Mouse (Mus musculus) cortical plate, adult 2 months (tissue): ENCODE results near the gene Sec24c. TPM values are rescaled to one million over a fixed set of nuclear protein-coding genes. Genes with fewer than 3 reads are reported as not detected.

Experiments
- H3K27ac ChIP-seq: fragments of 200-500 bp; 2 replicates; pipeline ENCODE4 v1.5.1; 2012; ENCODE audit warnings: low read length, control low read depth, inconsistent platforms; ENCODE audit not compliant: insufficient read depth
- H3K4me1 ChIP-seq: fragments of 200-500 bp; 2 replicates; pipeline ENCODE4 v1.6.1; 2011; ENCODE audit warnings: low read length; ENCODE audit not compliant: control insufficient read depth, insufficient read depth
- H3K4me3 ChIP-seq: fragments of 200-500 bp; 2 replicates; pipeline ENCODE4 v1.5.1; 2011; ENCODE audit warnings: mild to moderate bottlenecking, low read length, control low read depth; ENCODE audit not compliant: insufficient read depth
- CTCF ChIP-seq: fragments of 200-500 bp; IDR thresholded peaks from 2 replicates; pipeline ENCODE4 v1.5.1; 2011; ENCODE audit warnings: mild to moderate bottlenecking, control low read depth, low read length; ENCODE audit not compliant: insufficient read depth; ENCODE audit errors: extremely low read depth
- POLR2A ChIP-seq: fragments of 200-500 bp; IDR thresholded peaks from 2 replicates; pipeline ENCODE4 v1.6.1; 2011; ENCODE audit warnings: mild to moderate bottlenecking, low read length, control low read depth; ENCODE audit not compliant: insufficient read depth; ENCODE audit errors: extremely low read depth
- polyA plus RNA-seq: library from polyadenylated mRNA; depleted of rRNA; stranded (reverse); fragments of >200 nt; gene quantifications from 2 replicates; pipeline ENCODE4 v1.2.3, GENCODE M21; 2012

Gene Sec24c
- polyA plus RNA-seq, 1 experiment, result 79.3 TPM

DNA sequence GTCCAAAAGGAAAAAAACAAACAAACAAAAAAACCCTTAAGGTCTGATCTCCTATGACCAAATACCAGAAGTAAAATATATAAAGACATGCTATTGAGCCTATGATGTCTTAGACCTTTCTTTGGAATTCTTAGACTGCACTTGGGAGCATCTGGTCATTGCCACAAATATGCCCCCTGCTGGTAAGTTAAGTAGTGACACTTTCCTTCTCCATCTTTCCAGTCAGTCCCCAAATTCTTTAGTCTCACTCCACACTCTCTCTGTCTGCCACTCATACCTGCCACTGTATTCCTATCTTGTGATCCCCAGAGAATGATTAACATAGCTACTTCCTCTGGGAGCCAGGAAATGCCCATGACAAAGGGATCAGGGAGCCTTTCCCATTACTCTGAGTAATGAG is 15.8 kb upstream of the Sec24c start:
- Histone ChIP-seq H3K4me3 (no peak overlapping the region), H3K4me1 (no peaks in the 10 kb centered on the region), H3K27ac (no peak overlapping the region)
- TF ChIP-seq CTCF, result peak; percentile 60
- no peak for TF ChIP-seq POLR2A

DNA sequence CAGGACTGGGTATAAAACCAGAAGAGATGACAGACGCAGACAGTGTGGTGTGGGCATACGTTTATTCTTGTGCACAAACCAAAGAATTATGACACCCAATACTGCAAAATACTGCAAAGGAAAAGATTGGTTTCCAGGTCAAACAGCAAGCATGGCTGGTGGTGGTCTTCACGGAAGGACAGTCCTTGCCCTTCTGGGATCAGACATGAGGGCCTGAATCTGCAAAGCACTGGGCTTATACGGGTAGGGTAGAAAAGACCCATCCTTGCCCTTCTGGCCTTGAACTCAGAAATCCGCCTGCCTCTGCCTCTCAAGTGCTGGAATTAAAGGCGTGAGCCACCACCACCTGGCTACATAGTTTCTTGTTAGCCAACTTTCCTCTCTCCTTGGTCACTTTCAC is 15.2 kb upstream of the Sec24c start:
- Histone ChIP-seq H3K27ac (no peak overlapping the region), H3K4me1 (no peaks in the 10 kb centered on the region), H3K4me3 (no peak overlapping the region)
- TF ChIP-seq CTCF (no peak), POLR2A (no peak)

- Histone ChIP-seq H3K4me3 (no peak overlapping the region), H3K27ac (no peak overlapping the region), H3K4me1 (no peaks in the 10 kb centered on the region)
- TF ChIP-seq POLR2A (no peak), CTCF (no peak)
These were observed 14.4 kb upstream of the Sec24c start for GRCm38 (mm10) chr14:20659687-20660086.

- Histone ChIP-seq H3K27ac (peak overlapping the region; percentile 58), H3K4me3 (peak overlapping the region; percentile 41)
- peak; percentile 81 for TF ChIP-seq CTCF
- TF ChIP-seq POLR2A, result peak; percentile 79
These were observed 13.1 kb upstream of the Sec24c start for GRCm38 (mm10) chr14:20660827-20661660.

DNA sequence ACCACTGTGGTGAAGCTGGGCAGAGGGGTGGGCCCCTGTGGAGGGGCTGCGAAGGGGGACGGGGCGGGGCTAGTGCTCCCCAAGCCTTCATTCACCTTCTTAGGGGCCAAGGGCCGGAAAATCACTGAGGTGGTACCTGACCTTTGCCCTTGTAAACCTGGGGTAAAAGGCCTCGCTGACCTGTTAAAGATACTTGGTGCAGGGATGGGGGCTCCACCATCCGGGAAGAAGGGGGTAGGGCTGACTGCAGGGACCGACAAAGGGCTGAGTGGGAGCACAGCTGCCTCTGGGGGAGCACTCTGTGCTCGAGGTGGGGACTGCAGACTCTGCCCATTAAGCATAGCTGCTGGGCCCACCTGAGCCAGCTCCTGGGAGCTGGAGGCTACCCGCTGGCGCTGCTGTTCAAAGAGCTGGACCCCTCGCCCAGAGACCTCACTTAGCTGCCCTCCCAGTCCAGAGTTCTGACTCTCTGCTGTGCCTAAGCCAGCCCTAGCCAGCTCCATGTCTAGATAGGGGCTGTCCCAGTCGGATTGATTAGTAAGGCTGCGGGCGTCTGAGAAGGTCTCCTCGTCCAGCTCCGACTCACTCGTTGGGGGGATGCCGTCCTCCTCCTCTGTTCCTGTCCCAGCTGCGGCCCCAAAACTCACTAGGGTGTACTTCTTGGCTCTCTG is 12.3 kb upstream of the Sec24c start:
- no peak for TF ChIP-seq CTCF
- TF ChIP-seq POLR2A, result no peak
- H3K4me3 ChIP-seq, result peak overlapping the region; percentile 41

More at GRCm38 (mm10) chr14:20660827-20661660, 13.1 kb upstream of the Sec24c start:
- H3K4me1 ChIP-seq, result no peaks in the 10 kb centered on the region

GRCm38 (mm10) chr14:20662740-20663139 is 11.4 kb upstream of the Sec24c start:
- TF ChIP-seq POLR2A (no peak), CTCF (no peak)

More for the DNA sequence above, 12.3 kb upstream of the Sec24c start:
- Histone ChIP-seq H3K4me1 (no peaks in the 10 kb centered on the region), H3K27ac (no peak overlapping the region)

DNA sequence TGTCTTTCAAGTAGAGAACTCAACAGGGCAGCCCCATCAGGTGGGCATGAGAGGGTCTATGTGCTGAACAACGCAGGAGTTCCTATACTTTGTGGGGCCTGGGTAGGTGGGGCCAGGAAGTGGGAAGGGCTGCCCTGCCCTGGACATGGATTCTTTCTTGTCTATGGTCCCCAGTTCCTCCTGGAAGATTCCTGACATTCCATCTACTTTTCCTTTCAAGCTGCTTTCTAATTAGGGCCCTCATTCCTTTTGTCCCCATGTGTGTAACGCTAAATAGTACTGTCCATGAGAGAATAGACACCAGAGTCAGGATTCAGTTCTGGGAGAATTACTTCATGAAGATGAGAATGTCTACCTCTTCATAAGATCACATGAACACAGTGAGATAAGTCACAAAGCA is 10.5 kb upstream of the Sec24c start:
- Histone ChIP-seq H3K27ac (no peak overlapping the region), H3K4me1 (no peaks in the 10 kb centered on the region), H3K4me3 (no peak overlapping the region)
- TF ChIP-seq POLR2A, result no peak
- no peak for TF ChIP-seq CTCF

More at GRCm38 (mm10) chr14:20662740-20663139, 11.4 kb upstream of the Sec24c start:
- no peak overlapping the region for H3K27ac ChIP-seq
- H3K4me1 ChIP-seq, result no peaks in the 10 kb centered on the region
- H3K4me3 ChIP-seq, result no peak overlapping the region; the same call in 1 of the 2 replicates

DNA sequence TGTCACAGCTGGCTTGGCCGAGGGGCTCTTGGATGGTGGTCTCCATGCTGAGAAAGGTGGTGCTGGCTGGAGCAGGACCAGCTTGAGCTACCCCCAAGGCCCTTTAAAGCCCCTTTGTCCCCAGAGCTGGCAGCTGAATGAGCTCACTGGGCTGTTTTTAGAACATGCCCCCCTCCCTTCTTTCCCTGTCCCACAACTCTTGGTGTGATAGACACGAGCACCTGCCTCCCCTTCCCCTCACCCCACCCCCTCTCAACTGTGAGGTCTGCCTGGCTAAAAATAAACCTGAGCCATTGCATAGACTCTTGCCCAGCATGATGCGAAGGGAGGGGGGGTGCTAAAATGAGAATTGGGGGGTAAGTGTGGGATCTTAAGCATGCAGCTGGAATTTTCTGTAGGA is 9.7 kb upstream of the Sec24c start:
- Histone ChIP-seq H3K27ac (no peak overlapping the region), H3K4me1 (no peaks in the 10 kb centered on the region), H3K4me3 (no peak overlapping the region)
- TF ChIP-seq CTCF, result no peak
- no peak for TF ChIP-seq POLR2A

DNA sequence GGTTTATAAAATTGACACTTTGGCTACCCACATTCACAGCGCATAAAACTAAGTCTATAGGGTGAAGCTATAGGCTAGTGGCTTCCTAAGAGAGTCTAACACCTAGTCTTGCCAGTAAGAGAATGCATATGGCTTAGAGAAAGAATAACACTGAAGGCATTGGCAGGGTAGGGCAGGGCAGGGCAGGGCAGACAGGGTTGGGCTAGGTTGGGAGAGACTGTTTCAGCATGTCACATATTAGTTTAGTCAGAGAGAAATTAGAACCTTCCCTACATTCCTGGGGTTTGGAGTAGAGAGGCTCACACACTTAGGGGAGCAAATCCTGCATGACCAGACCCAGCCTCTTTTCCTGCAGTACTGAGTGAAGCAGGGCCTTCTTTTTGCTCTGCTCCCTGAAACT is 6.6 kb upstream of the Sec24c start:
- Histone ChIP-seq H3K4me3 (no peak overlapping the region), H3K4me1 (no peaks in the 10 kb centered on the region), H3K27ac (no peak overlapping the region)
- no peak for TF ChIP-seq CTCF
- no peak for TF ChIP-seq POLR2A
